Mouse (Mus musculus): ENCODE data around the gene Cln3. TPM values are rescaled to one million over a fixed set of nuclear protein-coding genes. Genes with fewer than 3 reads are reported as not detected.

Cln3 gene
- polyA plus RNA-seq, 1 experiment from 2014 or later, result 27.8 TPM

- H3K4me3 ChIP-seq (ENCODE audit: low read depth, low read length), result no peak overlapping the region
- no peaks in the 10 kb centered on the region for H3K4me1 ChIP-seq (ENCODE audit: control insufficient read depth, insufficient read depth, low read length)
- no peaks in the 10 kb centered on the region for H3K9me3 ChIP-seq (ENCODE audit: control insufficient read depth, low read length)
- no peak overlapping the region for H3K4me2 ChIP-seq (ENCODE audit: low read depth, low read length)
- DNase-seq (ENCODE audit: low spot score) (no peak), ATAC-seq (ENCODE audit: low read depth) (no peak)
- no peaks in the 10 kb centered on the region for H3K36me3 ChIP-seq (ENCODE audit: control insufficient read depth, insufficient read depth, low read length)
- no peaks in the 10 kb centered on the region for H3K27me3 ChIP-seq (replicated peaks; ENCODE audit: control insufficient read depth, insufficient read depth, low read length)
- H3K9ac ChIP-seq (ENCODE audit: low read depth, low read length), result no peak overlapping the region
- WGBS, result 57% methylated on average over 5 of the region's 5 CpGs
- no peak overlapping the region for H3K27ac ChIP-seq (replicated peaks; ENCODE audit: low read depth, low read length)
Measured at GRCm38 (mm10) chr7:126606611-126607010, 21.0 kb upstream of the Cln3 start.

DNA sequence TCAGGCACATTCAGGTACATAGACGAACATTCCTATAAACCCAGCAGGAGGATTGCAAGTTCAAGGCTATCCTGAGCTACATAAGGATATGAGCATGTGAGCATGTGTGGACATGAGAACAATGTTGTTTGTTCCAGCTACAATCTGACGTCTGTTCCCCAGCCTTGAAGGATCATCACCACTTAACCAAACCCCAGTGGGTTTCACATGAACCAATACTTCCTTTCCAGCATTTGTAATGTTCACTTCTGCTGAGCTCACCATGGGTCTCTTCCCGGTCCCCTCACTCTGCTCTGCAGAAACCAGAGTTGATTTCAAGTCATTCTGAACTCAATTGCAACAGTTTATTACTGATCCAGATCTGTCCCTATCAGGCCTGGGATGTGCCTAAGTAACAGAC, 17.0 kb upstream of the Cln3 start:
- WGBS, result 77% methylated on average over 3 of the region's 3 CpGs
- no peak overlapping the region for H3K27ac ChIP-seq (replicated peaks; ENCODE audit: low read depth, low read length)
- H3K27me3 ChIP-seq (replicated peaks; ENCODE audit: control insufficient read depth, insufficient read depth, low read length), result no peaks in the 10 kb centered on the region
- H3K36me3 ChIP-seq (ENCODE audit: control insufficient read depth, insufficient read depth, low read length), result no peaks in the 10 kb centered on the region
- H3K9ac ChIP-seq (ENCODE audit: low read depth, low read length), result no peak overlapping the region
- no peak overlapping the region for H3K4me2 ChIP-seq (ENCODE audit: low read depth, low read length)
- no peak overlapping the region for H3K4me3 ChIP-seq (ENCODE audit: low read depth, low read length)
- ATAC-seq (ENCODE audit: low read depth) (no peak), DNase-seq (ENCODE audit: low spot score) (no peak)
- H3K4me1 ChIP-seq (ENCODE audit: control insufficient read depth, insufficient read depth, low read length), result no peaks in the 10 kb centered on the region
- no peaks in the 10 kb centered on the region for H3K9me3 ChIP-seq (ENCODE audit: control insufficient read depth, low read length)

- H3K27me3 ChIP-seq (replicated peaks; ENCODE audit: control insufficient read depth, insufficient read depth, low read length), result no peaks in the 10 kb centered on the region
- no peaks in the 10 kb centered on the region for H3K36me3 ChIP-seq (ENCODE audit: control insufficient read depth, insufficient read depth, low read length)
- no peaks in the 10 kb centered on the region for H3K4me1 ChIP-seq (ENCODE audit: control insufficient read depth, insufficient read depth, low read length)
- H3K4me3 ChIP-seq (ENCODE audit: low read depth, low read length), result no peak overlapping the region
- no peak overlapping the region for H3K9ac ChIP-seq (ENCODE audit: low read depth, low read length)
- H3K4me2 ChIP-seq (ENCODE audit: low read depth, low read length), result no peak overlapping the region
- DNase-seq (ENCODE audit: low spot score), result no peak
- H3K9me3 ChIP-seq (ENCODE audit: control insufficient read depth, low read length), result no peaks in the 10 kb centered on the region
- WGBS, result 31% methylated on average over 4 of the region's 5 CpGs
- H3K27ac ChIP-seq (replicated peaks; ENCODE audit: low read depth, low read length), result no peak overlapping the region
- ATAC-seq (ENCODE audit: low read depth), result no peak
Measured at GRCm38 (mm10) chr7:126601896-126602295, 16.3 kb upstream of the Cln3 start.

- Histone ChIP-seq H3K36me3 (ENCODE audit: control insufficient read depth, insufficient read depth, low read length) (no peaks in the 10 kb centered on the region), H3K9ac (ENCODE audit: low read depth, low read length) (no peak overlapping the region), H3K4me3 (ENCODE audit: low read depth, low read length) (no peak overlapping the region), H3K9me3 (ENCODE audit: control insufficient read depth, low read length) (no peaks in the 10 kb centered on the region), H3K4me2 (ENCODE audit: low read depth, low read length) (no peak overlapping the region), H3K4me1 (ENCODE audit: control insufficient read depth, insufficient read depth, low read length) (no peaks in the 10 kb centered on the region), H3K27me3 (replicated peaks; ENCODE audit: control insufficient read depth, insufficient read depth, low read length) (no peaks in the 10 kb centered on the region), H3K27ac (replicated peaks; ENCODE audit: low read depth, low read length) (no peak overlapping the region)
- ATAC-seq (ENCODE audit: low read depth) (no peak), DNase-seq (ENCODE audit: low spot score) (no peak)
- WGBS, result 77% methylated on average over 6 of the region's 6 CpGs
Measured at GRCm38 (mm10) chr7:126598919-126599318, 13.3 kb upstream of the Cln3 start.

- Histone ChIP-seq H3K4me3 (ENCODE audit: low read depth, low read length) (no peak overlapping the region), H3K9ac (ENCODE audit: low read depth, low read length) (no peak overlapping the region)
- WGBS, result 57% methylated on average over 6 of the region's 6 CpGs
Measured at GRCm38 (mm10) chr7:126596414-126596813, 10.8 kb upstream of the Cln3 start.

GRCm38 (mm10) chr7:126595890-126596289, 10.3 kb upstream of the Cln3 start:
- H3K9me3 ChIP-seq (ENCODE audit: control insufficient read depth, low read length), result no peaks in the 10 kb centered on the region
- H3K27me3 ChIP-seq (replicated peaks; ENCODE audit: control insufficient read depth, insufficient read depth, low read length), result no peaks in the 10 kb centered on the region; the same call in 1 of the 2 replicates
- no peak overlapping the region for H3K4me3 ChIP-seq (ENCODE audit: low read depth, low read length)
- H3K9ac ChIP-seq (ENCODE audit: low read depth, low read length), result no peak overlapping the region
- WGBS, result 89% methylated on average over 5 of the region's 5 CpGs
- no peaks in the 10 kb centered on the region for H3K36me3 ChIP-seq (ENCODE audit: control insufficient read depth, insufficient read depth, low read length)
- H3K4me1 ChIP-seq (ENCODE audit: control insufficient read depth, insufficient read depth, low read length), result no peaks in the 10 kb centered on the region
- DNase-seq (ENCODE audit: low spot score) (no peak), ATAC-seq (ENCODE audit: low read depth) (no peak)
- no peak overlapping the region for H3K4me2 ChIP-seq (ENCODE audit: low read depth, low read length)
- H3K27ac ChIP-seq (replicated peaks; ENCODE audit: low read depth, low read length), result no peak overlapping the region

More at GRCm38 (mm10) chr7:126596414-126596813, 10.8 kb upstream of the Cln3 start:
- H3K27ac ChIP-seq (replicated peaks; ENCODE audit: low read depth, low read length), result no peak overlapping the region
- DNase-seq (ENCODE audit: low spot score), result no peak
- H3K36me3 ChIP-seq (ENCODE audit: control insufficient read depth, insufficient read depth, low read length), result no peaks in the 10 kb centered on the region
- no peak overlapping the region for H3K4me2 ChIP-seq (ENCODE audit: low read depth, low read length)
- no peaks in the 10 kb centered on the region for H3K9me3 ChIP-seq (ENCODE audit: control insufficient read depth, low read length)
- ATAC-seq (ENCODE audit: low read depth), result no peak
- H3K4me1 ChIP-seq (ENCODE audit: control insufficient read depth, insufficient read depth, low read length), result no peaks in the 10 kb centered on the region
- H3K27me3 ChIP-seq (replicated peaks; ENCODE audit: control insufficient read depth, insufficient read depth, low read length), result no peaks in the 10 kb centered on the region; the same call in 1 of the 2 replicates

- ATAC-seq (ENCODE audit: low read depth) (no peak), DNase-seq (ENCODE audit: low spot score) (no peak)
- H3K27ac ChIP-seq (replicated peaks; ENCODE audit: low read depth, low read length), result no peak within 1 kb of the TSS
- no peaks in the 10 kb centered on the region for H3K4me1 ChIP-seq (ENCODE audit: control insufficient read depth, insufficient read depth, low read length)
- no peaks in the 10 kb centered on the region for H3K9me3 ChIP-seq (ENCODE audit: control insufficient read depth, low read length)
- 80% methylated on average over 11 of the region's 11 CpGs for WGBS
- H3K9ac ChIP-seq (ENCODE audit: low read depth, low read length), result no peak within 1 kb of the TSS
- H3K4me2 ChIP-seq (ENCODE audit: low read depth, low read length), result no peak within 1 kb of the TSS
- H3K27me3 ChIP-seq (replicated peaks; ENCODE audit: control insufficient read depth, insufficient read depth, low read length), result no peaks in the 10 kb centered on the region; the same call in 1 of the 2 replicates
- no peak within 1 kb of the TSS for H3K4me3 ChIP-seq (ENCODE audit: low read depth, low read length)
- no peaks in the 10 kb centered on the region for H3K36me3 ChIP-seq (ENCODE audit: control insufficient read depth, insufficient read depth, low read length)
Measured at GRCm38 (mm10) chr7:126594862-126595561, 9.4 kb upstream of the Cln3 start, which contains the start of gene Il27. TSS of gene Il27 (minus strand) at chr7:126594941.

DNA sequence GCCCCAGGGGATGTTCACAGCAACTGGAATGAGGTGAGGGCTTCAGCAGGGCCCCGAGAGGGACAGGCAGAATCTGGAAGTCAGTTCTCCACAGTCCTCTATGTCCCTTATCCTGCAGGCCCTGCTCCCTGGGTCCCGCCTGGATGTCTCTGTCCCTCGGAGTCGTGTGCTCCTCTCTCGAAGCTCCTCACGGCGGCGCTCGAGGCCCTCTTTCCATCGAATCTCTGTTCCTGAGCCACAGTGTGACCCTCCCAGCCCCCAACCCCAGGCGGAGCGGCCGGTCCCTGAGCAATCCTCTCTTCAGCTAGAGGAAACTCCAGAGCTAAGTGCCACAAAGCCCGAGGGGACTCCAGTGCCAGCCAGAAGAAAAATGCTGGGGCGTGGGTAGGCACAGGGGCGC, 2.2 kb upstream of the Cln3 start:
- Histone ChIP-seq H3K4me1 (ENCODE audit: control insufficient read depth, insufficient read depth, low read length) (no peaks in the 10 kb centered on the region), H3K9me3 (ENCODE audit: control insufficient read depth, low read length) (no peaks in the 10 kb centered on the region), H3K27me3 (replicated peaks; ENCODE audit: control insufficient read depth, insufficient read depth, low read length) (no peaks in the 10 kb centered on the region; the same call in 1 of the 2 replicates), H3K27ac (replicated peaks; ENCODE audit: low read depth, low read length) (no peak overlapping the region), H3K4me3 (ENCODE audit: low read depth, low read length) (no peak overlapping the region), H3K4me2 (ENCODE audit: low read depth, low read length) (peak overlapping the region; percentile 18), H3K9ac (ENCODE audit: low read depth, low read length) (peak overlapping the region; percentile 20; the same call in 1 of the 2 replicates), H3K36me3 (ENCODE audit: control insufficient read depth, insufficient read depth, low read length) (no peaks in the 10 kb centered on the region)
- DNase-seq (ENCODE audit: low spot score) (peak; percentile 74), ATAC-seq (ENCODE audit: low read depth) (peak; percentile 53)
- WGBS, result 10% methylated on average over 14 of the region's 16 CpGs

DNA sequence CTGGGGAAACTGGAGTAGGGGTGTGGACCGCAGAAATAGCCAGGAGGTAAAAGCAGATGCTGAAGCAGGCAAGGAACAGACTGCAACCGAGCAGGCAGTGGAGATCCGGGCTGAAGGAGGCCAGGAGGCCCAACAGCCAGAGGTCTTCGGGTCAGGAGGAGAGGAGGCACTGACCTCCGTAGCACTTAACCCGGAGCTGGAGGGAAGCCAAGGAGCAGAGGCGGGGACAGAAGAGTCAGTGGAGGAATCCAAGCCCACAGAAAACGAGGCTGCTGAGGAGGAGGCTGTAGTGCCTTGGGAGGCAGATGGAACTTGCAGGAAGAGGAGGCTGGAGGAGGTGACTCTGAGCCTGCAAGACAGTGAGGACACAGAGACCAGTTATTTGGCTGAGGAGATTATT, 1.2 kb upstream of the Cln3 start:
- no peak overlapping the region; the same call in 1 of the 2 replicates for H3K9ac ChIP-seq (ENCODE audit: low read depth, low read length)
- DNase-seq (ENCODE audit: low spot score) (no peak), ATAC-seq (ENCODE audit: low read depth) (no peak)
- H3K9me3 ChIP-seq (ENCODE audit: control insufficient read depth, low read length), result no peaks in the 10 kb centered on the region
- H3K4me3 ChIP-seq (ENCODE audit: low read depth, low read length), result no peak overlapping the region
- no peak overlapping the region for H3K4me2 ChIP-seq (ENCODE audit: low read depth, low read length)
- H3K27me3 ChIP-seq (replicated peaks; ENCODE audit: control insufficient read depth, insufficient read depth, low read length), result no peaks in the 10 kb centered on the region; the same call in 1 of the 2 replicates
- H3K36me3 ChIP-seq (ENCODE audit: control insufficient read depth, insufficient read depth, low read length), result no peaks in the 10 kb centered on the region
- no peak overlapping the region for H3K27ac ChIP-seq (replicated peaks; ENCODE audit: low read depth, low read length)
- WGBS, result 61% methylated on average over 8 of the region's 8 CpGs
- peaks cover 7% of the 10 kb centered on the region; the same call in 1 of the 2 replicates for H3K4me1 ChIP-seq (ENCODE audit: control insufficient read depth, insufficient read depth, low read length)

Measured in embryonic facial prominence, embryonic 14.5 days (tissue).